Mouse (Mus musculus): Measurements from ENCODE around the gene Ofcc1. TPM values are rescaled to one million over a fixed set of nuclear protein-coding genes. Genes with fewer than 3 reads are reported as not detected.

Ofcc1 gene
- total RNA-seq, 2 experiments from 2014 or later: not detected

- no peak for DNase-seq
These were observed 117.4 kb downstream of the Ofcc1 start for GRCm38 (mm10) chr13:40243821-40244220.

- DNase-seq: no peak
These were observed 124.9 kb downstream of the Ofcc1 start for GRCm38 (mm10) chr13:40236356-40236755.

GRCm38 (mm10) chr13:40208314-40208713 lies 152.9 kb downstream of the Ofcc1 start:
- DNase-seq: no peak

GRCm38 (mm10) chr13:40181786-40182185 lies 179.5 kb downstream of the Ofcc1 start:
- DNase-seq: no peak

- no peak for DNase-seq
These were observed 189.5 kb downstream of the Ofcc1 start for GRCm38 (mm10) chr13:40171775-40172174.

GRCm38 (mm10) chr13:40167871-40168270 lies 193.4 kb downstream of the Ofcc1 start:
- DNase-seq: no peak

GRCm38 (mm10) chr13:40155466-40155865 lies 205.8 kb downstream of the Ofcc1 start:
- DNase-seq: no peak

- DNase-seq: no peak
These were observed 221.3 kb downstream of the Ofcc1 start for GRCm38 (mm10) chr13:40139906-40140305.

GRCm38 (mm10) chr13:40136096-40136495 lies 225.2 kb downstream of the Ofcc1 start:
- no peak for DNase-seq

GRCm38 (mm10) chr13:40135670-40136069 lies 225.6 kb downstream of the Ofcc1 start:
- DNase-seq: no peak

GRCm38 (mm10) chr13:40123868-40124267 lies 237.4 kb downstream of the Ofcc1 start:
- no peak for DNase-seq

- no peak for DNase-seq
These were observed 248.9 kb downstream of the Ofcc1 start for GRCm38 (mm10) chr13:40112336-40112735.

GRCm38 (mm10) chr13:40076236-40076635 lies 285.0 kb downstream of the Ofcc1 start:
- DNase-seq: no peak

GRCm38 (mm10) chr13:40074850-40075416 lies 286.3 kb downstream of the Ofcc1 start:
- DNase-seq: no peak

- no peak for DNase-seq
These were observed 291.2 kb downstream of the Ofcc1 start for GRCm38 (mm10) chr13:40070004-40070403.

- peak; percentile 2 for DNase-seq
These were observed 300.0 kb downstream of the Ofcc1 start for GRCm38 (mm10) chr13:40061281-40061680.

- DNase-seq: no peak
These were observed 323.4 kb downstream of the Ofcc1 start for GRCm38 (mm10) chr13:40037881-40038280.

GRCm38 (mm10) chr13:40036981-40037765 lies 324.1 kb downstream of the Ofcc1 start:
- DNase-seq: no peak

- DNase-seq: no peak
These were observed 331.8 kb downstream of the Ofcc1 start for GRCm38 (mm10) chr13:40029426-40029825.

GRCm38 (mm10) chr13:40028827-40029226 lies 332.4 kb downstream of the Ofcc1 start:
- no peak for DNase-seq

- no peak for DNase-seq
These were observed 335.4 kb downstream of the Ofcc1 start for GRCm38 (mm10) chr13:40025816-40026215.

GRCm38 (mm10) chr13:40023201-40023777 lies 338.0 kb downstream of the Ofcc1 start:
- no peak for DNase-seq

GRCm38 (mm10) chr13:40022609-40023008 lies 338.6 kb downstream of the Ofcc1 start:
- DNase-seq: no peak

GRCm38 (mm10) chr13:40000236-40000635 lies 361.0 kb downstream of the Ofcc1 start:
- DNase-seq: no peak

All from gastrocnemius, postnatal 10 days (tissue).